Mouse (Mus musculus) brain, embryonic 14.5 days (tissue): Measurements from ENCODE around the gene Casq2. TPM values are rescaled to one million over a fixed set of nuclear protein-coding genes. Genes with fewer than 3 reads are reported as not detected.

Experiments
- DNase-seq: peaks from one replicate; pipeline ENCODE4 v3.0.0-alpha.2; 2011; ENCODE audit warnings: low read depth
- CTCF ChIP-seq: fragments of 200-500 bp; IDR thresholded peaks from 2 replicates; pipeline ENCODE4 v1.5.1; 2012; ENCODE audit warnings: inconsistent platforms, mild to moderate bottlenecking, moderate library complexity, borderline replicate concordance; ENCODE audit not compliant: insufficient read depth, insufficient read length; ENCODE audit errors: extremely low read depth
- POLR2A ChIP-seq: fragments of 200-500 bp; IDR thresholded peaks from 2 replicates; pipeline ENCODE4 v1.6.1; 2012; ENCODE audit warnings: mild to moderate bottlenecking, inconsistent platforms, borderline replicate concordance; ENCODE audit not compliant: poor library complexity, insufficient read depth, insufficient read length, severe bottlenecking; ENCODE audit errors: extremely low read depth
- polyA plus RNA-seq: library from polyadenylated mRNA; depleted of rRNA; stranded (reverse); fragments of >200 nt; gene quantifications from 2 replicates; pipeline ENCODE4 v1.2.3, GENCODE M21; 2012

Casq2 gene
- polyA plus RNA-seq, 1 experiment: 1.3 TPM

- no peak for TF ChIP-seq POLR2A
- no peak for TF ChIP-seq CTCF
- no peak for DNase-seq
These were observed 58.2 kb downstream of the Casq2 start for GRCm38 (mm10) chr3:102144401-102144800.

GRCm38 (mm10) chr3:102145645-102146386 is 59.6 kb downstream of the Casq2 start:
- DNase-seq: no peak
- TF ChIP-seq POLR2A: no peak
- TF ChIP-seq CTCF: no peak

GRCm38 (mm10) chr3:102146428-102146827 is 60.2 kb downstream of the Casq2 start:
- DNase-seq: no peak
- TF ChIP-seq POLR2A (no peak), CTCF (no peak)

DNA sequence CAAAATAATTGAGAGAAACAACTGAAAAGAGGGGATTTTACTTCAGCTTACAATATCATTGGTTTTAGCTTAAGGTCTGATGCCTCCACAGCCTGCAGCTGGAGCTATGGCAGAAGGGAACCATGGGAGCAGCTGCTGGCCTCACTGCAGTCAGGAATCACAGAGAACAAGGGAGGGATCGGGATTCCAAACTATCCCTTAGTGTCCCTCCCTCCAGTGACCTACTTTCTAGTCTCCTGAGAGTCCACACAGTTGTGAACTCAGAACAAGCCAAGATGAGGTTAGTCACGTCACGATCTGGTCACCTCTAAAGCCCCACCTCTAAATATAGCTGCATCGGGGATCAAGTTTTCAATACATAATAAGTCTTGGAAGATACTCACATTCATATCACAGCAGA is 61.0 kb downstream of the Casq2 start:
- no peak for DNase-seq
- no peak for TF ChIP-seq POLR2A
- no peak for TF ChIP-seq CTCF

- DNase-seq: no peak
- no peak for TF ChIP-seq CTCF
- no peak for TF ChIP-seq POLR2A
These were observed 63.7 kb downstream of the Casq2 start for GRCm38 (mm10) chr3:102149941-102150340.

DNA sequence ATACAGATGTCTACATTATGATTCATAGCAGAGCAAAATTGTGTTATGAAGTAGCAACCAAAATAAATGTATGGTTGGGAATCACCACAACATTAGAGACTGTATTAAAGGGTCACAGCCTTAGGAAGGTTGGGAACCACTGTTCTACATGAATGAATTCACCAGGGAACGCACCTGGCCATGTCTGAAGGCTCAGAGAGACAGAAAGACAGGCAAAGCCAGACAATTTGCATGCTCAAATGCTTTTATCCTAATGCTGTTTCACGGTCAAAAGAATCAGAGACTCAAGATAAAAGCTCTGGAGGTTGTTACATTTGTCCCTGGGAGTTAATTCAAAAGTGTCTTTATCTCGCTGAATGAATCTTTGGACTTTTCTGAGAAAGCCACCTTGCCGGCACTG is 65.6 kb downstream of the Casq2 start:
- TF ChIP-seq CTCF: no peak
- no peak for TF ChIP-seq POLR2A
- DNase-seq: no peak

- TF ChIP-seq CTCF (no peak), POLR2A (no peak)
- DNase-seq: no peak
These were observed 66.3 kb downstream of the Casq2 start for GRCm38 (mm10) chr3:102152471-102152870.

GRCm38 (mm10) chr3:102152872-102153271 is 66.7 kb downstream of the Casq2 start:
- no peak for TF ChIP-seq CTCF
- no peak for TF ChIP-seq POLR2A
- DNase-seq: no peak

DNA sequence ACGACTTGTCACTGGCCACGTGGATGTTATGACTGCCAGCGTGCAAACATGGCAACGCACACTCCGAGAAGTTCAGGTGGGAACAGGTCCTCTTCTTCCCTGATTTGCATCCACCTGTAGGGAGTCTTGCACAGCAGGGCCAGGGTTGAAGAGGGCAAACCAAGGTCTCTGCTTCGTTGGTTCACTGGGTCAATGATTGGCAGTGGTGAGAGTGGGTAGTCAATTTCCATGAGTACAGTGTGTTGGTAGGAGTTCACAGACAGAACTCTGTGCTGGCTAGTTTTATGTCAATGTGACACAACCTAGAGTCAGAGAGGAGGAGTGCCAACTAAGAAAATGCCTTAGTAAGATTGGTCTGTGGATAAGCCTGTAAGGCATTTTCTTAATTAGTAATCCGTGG is 67.9 kb downstream of the Casq2 start:
- DNase-seq: no peak
- no peak for TF ChIP-seq CTCF
- no peak for TF ChIP-seq POLR2A

DNA sequence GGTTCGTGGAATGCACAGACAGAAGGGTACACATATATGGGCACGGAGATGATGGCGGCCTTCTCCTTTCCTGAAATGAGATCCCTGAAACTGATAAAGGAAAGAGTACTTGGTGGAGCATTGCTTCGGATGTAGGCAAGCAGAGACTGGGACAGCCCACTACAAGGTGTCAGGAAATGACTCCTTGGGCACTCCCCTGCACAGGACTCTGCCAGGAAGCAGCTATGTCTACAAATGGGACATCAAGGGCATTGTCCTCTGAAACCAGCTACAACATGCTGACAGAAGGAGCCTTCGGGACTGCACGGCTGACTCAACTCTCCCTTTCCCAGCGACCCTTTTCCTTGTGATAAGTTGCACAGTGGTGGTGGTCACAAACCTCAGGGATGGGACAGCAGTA is 70.5 kb downstream of the Casq2 start:
- TF ChIP-seq CTCF (no peak), POLR2A (no peak)
- DNase-seq: no peak

- TF ChIP-seq CTCF (no peak), POLR2A (no peak)
These were observed 71.4 kb downstream of the Casq2 start for GRCm38 (mm10) chr3:102157652-102158051.

DNA sequence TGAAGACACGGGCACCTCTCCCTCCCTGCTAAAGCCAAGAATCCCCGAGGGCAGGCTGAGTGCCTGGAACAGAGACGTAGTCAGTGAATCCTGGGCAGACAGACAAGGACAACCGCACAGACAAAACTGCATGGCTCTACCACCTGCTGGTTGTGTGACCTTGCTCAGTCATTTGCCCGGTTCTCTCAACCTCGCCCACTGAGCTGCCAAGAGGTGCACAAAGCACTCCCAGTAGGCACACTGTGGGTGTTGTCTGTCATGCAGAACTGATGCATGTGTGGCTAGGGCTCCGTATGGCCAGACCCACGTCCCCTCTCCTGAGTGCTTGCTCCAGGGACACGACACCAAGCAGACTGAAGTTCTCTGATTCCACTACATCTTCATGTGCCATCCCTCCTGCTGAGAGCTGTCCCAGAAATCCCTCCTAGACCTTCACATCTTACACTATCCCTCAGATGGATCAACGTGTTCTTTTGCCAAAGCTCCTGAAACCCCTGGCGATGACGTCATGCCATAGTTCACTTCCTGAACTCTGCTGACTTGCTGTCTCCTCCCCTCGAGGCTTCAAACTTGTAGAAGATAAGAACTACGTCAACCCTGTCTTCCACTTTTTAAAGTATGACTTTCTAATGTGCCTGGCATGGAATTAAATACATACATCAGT is 72.7 kb downstream of the Casq2 start:
- TF ChIP-seq CTCF (no peak), POLR2A (no peak)

More at GRCm38 (mm10) chr3:102157652-102158051, 71.4 kb downstream of the Casq2 start:
- DNase-seq: no peak

More for the DNA sequence above, 72.7 kb downstream of the Casq2 start:
- DNase-seq: no peak
